Mouse (Mus musculus): ENCODE data around the gene Ndufs1.

Ndufs1 gene

GRCm38 (mm10) chr1:63115096-63115495 is 61.5 kb downstream of the Ndufs1 start:
- no peak for DNase-seq

GRCm38 (mm10) chr1:63114136-63114781 is 62.4 kb downstream of the Ndufs1 start, which contains the start of gene Ino80d:
Gene Ino80d, minus strand, starts transcription at chr1:63114667.
- DNase-seq, result peak; percentile 87

- peak; percentile 67 for DNase-seq
Observed at GRCm38 (mm10) chr1:63113274-63114135, 63.1 kb downstream of the Ndufs1 start.

- DNase-seq, result peak; percentile 50
Observed at GRCm38 (mm10) chr1:63112865-63113261, 63.8 kb downstream of the Ndufs1 start.

- peak; percentile 20 for DNase-seq
Observed at GRCm38 (mm10) chr1:63112151-63112864, 64.3 kb downstream of the Ndufs1 start.

GRCm38 (mm10) chr1:63110536-63111285 is 65.9 kb downstream of the Ndufs1 start:
- peak; percentile 27 for DNase-seq

- DNase-seq, result no peak
Observed at GRCm38 (mm10) chr1:63107614-63108327, 68.9 kb downstream of the Ndufs1 start.

- DNase-seq, result no peak
Observed at GRCm38 (mm10) chr1:63102758-63103451, 73.7 kb downstream of the Ndufs1 start.

- no peak for DNase-seq
Observed at GRCm38 (mm10) chr1:63100196-63100595, 76.4 kb downstream of the Ndufs1 start.

- DNase-seq, result no peak
Observed at GRCm38 (mm10) chr1:63098831-63099230, 77.8 kb downstream of the Ndufs1 start.

GRCm38 (mm10) chr1:63096071-63096470 is 80.6 kb downstream of the Ndufs1 start:
- DNase-seq, result no peak

Measured in cerebellum, adult 11-12 months (tissue).